8 mouse cellular contexts compared by ENCODE assay signal in the genomic region with DNA sequence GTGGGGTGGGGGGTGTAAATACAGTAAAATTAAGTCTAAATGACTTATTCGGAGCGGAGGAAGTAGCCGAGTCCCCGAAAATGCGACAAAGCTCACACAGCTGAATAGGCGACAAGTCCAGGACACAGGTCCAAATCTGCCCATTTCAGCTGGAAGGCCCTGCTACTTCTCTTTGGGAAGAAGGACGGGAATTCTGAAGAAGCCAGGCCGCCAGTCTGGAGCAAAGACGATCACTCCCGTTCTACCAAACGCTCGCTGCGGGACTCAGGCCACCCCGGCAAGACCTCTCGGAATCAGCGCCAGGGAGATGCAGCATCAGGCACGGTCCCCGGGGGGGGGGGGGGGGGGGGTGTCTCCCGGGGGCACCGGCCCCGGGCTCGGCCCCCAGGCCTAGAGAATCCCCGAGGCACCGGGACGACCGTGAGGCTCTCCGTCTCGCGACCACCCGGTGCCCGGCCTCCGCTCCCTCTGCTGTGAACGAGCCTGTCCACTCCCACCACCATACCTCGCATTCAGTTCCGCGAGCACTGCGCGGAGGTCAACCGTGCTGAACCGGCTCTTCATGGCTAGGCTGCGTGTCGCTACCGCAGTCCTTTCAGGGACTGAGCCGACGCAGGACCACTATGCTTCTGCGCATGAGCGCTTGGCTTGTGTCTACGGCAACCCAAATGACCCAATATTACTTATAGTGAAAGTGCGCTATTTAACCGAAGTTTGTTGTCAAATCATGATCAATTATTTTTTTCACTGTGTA. TPM values are rescaled to one million over a fixed set of nuclear protein-coding genes. Genes with fewer than 3 reads are reported as not detected.
DNase-seq lines count a peak whose midpoint lies in the region; ATAC-seq and TF ChIP-seq lines count a peak whose summit lies in the region.

Nemf (minus strand) TSS at position 620 of the 754 bp plus-strand sequence.

- peak within 1 kb of the TSS; percentile 78 for H3K4me2 ChIP-seq in embryonic facial prominence, embryonic 13.5 days
- peak within 1 kb of the TSS; percentile 81 for H3K4me2 ChIP-seq in limb, embryonic 13.5 days (replicated peaks)
- H3K4me2 ChIP-seq in midbrain, embryonic 16.5 days (ENCODE audit: low read length) = peak within 1 kb of the TSS; percentile 95

- peak; percentile 69 for DNase-seq in 3134 (ENCODE audit: extremely low read depth, insufficient read length, low spot score)
- DNase-seq in adrenal gland, postnatal 36 days = peak; percentile 88 to 92
- peak; percentile 90 for DNase-seq in heart, adult 2 months
- DNase-seq in kidney, adult 8-10 months = peak; percentile 88 to 93
- peak; percentile 77 to 87 for DNase-seq in spleen, postnatal 10 days (ENCODE audit: low spot score in 2 of 2)

- H3K4me1 ChIP-seq in embryonic facial prominence, embryonic 13.5 days = peaks cover 7% of the 10 kb centered on the region
- H3K4me1 ChIP-seq in heart, adult 2 months (ENCODE audit: control insufficient read depth, insufficient read depth, low read length) = peaks cover 2% of the 10 kb centered on the region
- peaks cover 10% of the 10 kb centered on the region; the same call in 1 of the 2 replicates for H3K4me1 ChIP-seq in limb, embryonic 13.5 days
- peaks cover 12% of the 10 kb centered on the region for H3K4me1 ChIP-seq in midbrain, embryonic 16.5 days (ENCODE audit: control insufficient read depth, insufficient read depth, low read length)

- peak within 1 kb of the TSS; percentile 89 for H3K9ac ChIP-seq in embryonic facial prominence, embryonic 13.5 days
- H3K9ac ChIP-seq in heart, adult 2 months (ENCODE audit: low read depth, low read length) = peak within 1 kb of the TSS; percentile 96
- H3K9ac ChIP-seq in limb, embryonic 13.5 days = peak within 1 kb of the TSS; percentile 91
- peak within 1 kb of the TSS; percentile 93 for H3K9ac ChIP-seq in midbrain, embryonic 16.5 days (ENCODE audit: low read depth, low read length)

- H3K36me3 ChIP-seq in embryonic facial prominence, embryonic 13.5 days = peaks cover 29% of the 10 kb centered on the region
- peaks cover 10% of the 10 kb centered on the region for H3K36me3 ChIP-seq in heart, adult 2 months (ENCODE audit: control insufficient read depth, insufficient read depth, low read length)
- H3K36me3 ChIP-seq in limb, embryonic 13.5 days = peaks cover 28% of the 10 kb centered on the region
- H3K36me3 ChIP-seq in midbrain, embryonic 16.5 days (ENCODE audit: control insufficient read depth, insufficient read depth, low read length) = peaks cover 9% of the 10 kb centered on the region

- peak; percentile 65; the same call in 1 of the 2 replicates for TF ChIP-seq EP300 in heart, adult 2 months (IDR thresholded peaks at IDR 0.05; ENCODE audit: insufficient read depth, low read depth, low read length)

- peak; percentile 97 for TF ChIP-seq POLR2A in heart, adult 2 months (IDR thresholded peaks at IDR 0.05; ENCODE audit: insufficient read depth, low read depth, low read length)

- 1% methylated on average over 45 of the region's 50 CpGs for WGBS in embryonic facial prominence, embryonic 13.5 days
- WGBS in heart, adult 2 months = under 1% methylated on average over 50 of the region's 50 CpGs
- whole genome bisulfite sequencing in limb, embryonic 13.5 days = under 1% methylated on average over 44 of the region's 50 CpGs
- WGBS in midbrain, embryonic 16.5 days = under 1% methylated on average over 44 of the region's 50 CpGs

- intact Hi-C loops in heart, adult 2 months (cut with DNase I) = no loop called here

- no peak for TF ChIP-seq CTCF in heart, adult 2 months (IDR thresholded peaks at IDR 0.05)

- no peaks in the 10 kb centered on the region for H3K27me3 ChIP-seq in embryonic facial prominence, embryonic 13.5 days
- H3K27me3 ChIP-seq in heart, adult 2 months (ENCODE audit: control insufficient read depth, insufficient read depth, low read length) = no peaks in the 10 kb centered on the region
- H3K27me3 ChIP-seq in limb, embryonic 13.5 days = no peaks in the 10 kb centered on the region
- H3K27me3 ChIP-seq in midbrain, embryonic 16.5 days (ENCODE audit: control insufficient read depth, insufficient read depth, low read depth, low read length) = no peaks in the 10 kb centered on the region

- peak within 1 kb of the TSS; percentile 79 for H3K4me3 ChIP-seq in embryonic facial prominence, embryonic 13.5 days
- peak within 1 kb of the TSS; percentile 99 for H3K4me3 ChIP-seq in heart, adult 2 months
- H3K4me3 ChIP-seq in limb, embryonic 13.5 days = peak within 1 kb of the TSS; percentile 81
- H3K4me3 ChIP-seq in midbrain, embryonic 16.5 days (ENCODE audit: low read depth, low read length) = peak within 1 kb of the TSS; percentile 92

- ATAC-seq in embryonic facial prominence, embryonic 13.5 days (ENCODE audit: insufficient number of reproducible peaks, insufficient read depth, low FRiP score, low TSS enrichment, low read depth) = peak; percentile 62
- ATAC-seq in limb, embryonic 13.5 days (ENCODE audit: low FRiP score, low read depth) = peak; percentile 49; the same call in 1 of the 2 replicates
- ATAC-seq in midbrain, embryonic 16.5 days = peak; percentile 60

- H3K79me2 ChIP-seq in heart, adult 2 months (replicated peaks; ENCODE audit: control insufficient read depth, insufficient read depth, low read length) = no peaks in the 10 kb centered on the region

- peak within 1 kb of the TSS; percentile 76 for H3K27ac ChIP-seq in embryonic facial prominence, embryonic 13.5 days
- peak within 1 kb of the TSS; percentile 83 for H3K27ac ChIP-seq in heart, adult 2 months
- peak within 1 kb of the TSS; percentile 73; the same call in 1 of the 2 replicates for H3K27ac ChIP-seq in limb, embryonic 13.5 days
- H3K27ac ChIP-seq in midbrain, embryonic 16.5 days (ENCODE audit: low read length) = peak within 1 kb of the TSS; percentile 80

- no peaks in the 10 kb centered on the region for H3K9me3 ChIP-seq in embryonic facial prominence, embryonic 13.5 days
- H3K9me3 ChIP-seq in limb, embryonic 13.5 days = no peaks in the 10 kb centered on the region
- H3K9me3 ChIP-seq in midbrain, embryonic 16.5 days (replicated peaks; ENCODE audit: control insufficient read depth, low read length, poor library complexity, severe bottlenecking) = no peaks in the 10 kb centered on the region

RNA-seq across cellular contexts. Expression of gene Nemf, which starts in this region (rescaled TPM):
- total RNA-seq in adrenal gland, postnatal 36 days (2021) = 10 to 100 TPM; 43.7 to 45.6 TPM
- polyA plus RNA-seq in embryonic facial prominence, embryonic 13.5 days (2015; fragmentation: Nextera tagmentation; extraction: Ambion mirVana) = 107 and 112 TPM in 2 replicates
- total RNA-seq in heart, adult 2 months (2021) = 10 to 100 TPM; 21.9 to 22.7 TPM
- 3.8 and 10.5 TPM in 2 replicates for polyA plus RNA-seq in heart, adult 2 months (2012; rRNA removed)
- 103 and 108 TPM in 2 replicates for polyA plus RNA-seq in limb, embryonic 13.5 days (2015; fragmentation: Nextera tagmentation; extraction: Ambion mirVana)
- polyA plus RNA-seq in midbrain, embryonic 16.5 days (2015; fragmentation: Nextera tagmentation; extraction: Ambion mirVana) = 86.5 and 91.1 TPM in 2 replicates

Comparison
In these comparisons a context has a peak if more than half of its experiments do, and no peak if none do; other contexts are left out.
1. Peak in every context shown above with its lines: DNase-seq, ATAC-seq, H3K4me3 ChIP-seq and H3K27ac ChIP-seq.